Mouse (Mus musculus) urinary bladder, adult 2 months (tissue): ENCODE data around the gene Igf2bp3. TPM values are rescaled to one million over a fixed set of nuclear protein-coding genes. Genes with fewer than 3 reads are reported as not detected.
A peak's percentile ranks its signal among the peaks of the same experiment; 100 is the strongest.

Experiments used
- DNase-seq: peaks from one replicate; pipeline ENCODE4 v3.0.0; 2022; ENCODE audit warnings: low spot score
- polyA plus RNA-seq: library from polyadenylated mRNA; depleted of rRNA; stranded (reverse); fragments of >200 nt; gene quantifications from 2 replicates; pipeline ENCODE4 v1.2.3, GENCODE M21; 2012

The Igf2bp3 gene
- polyA plus RNA-seq, 1 experiment, result 1.7 TPM

DNA sequence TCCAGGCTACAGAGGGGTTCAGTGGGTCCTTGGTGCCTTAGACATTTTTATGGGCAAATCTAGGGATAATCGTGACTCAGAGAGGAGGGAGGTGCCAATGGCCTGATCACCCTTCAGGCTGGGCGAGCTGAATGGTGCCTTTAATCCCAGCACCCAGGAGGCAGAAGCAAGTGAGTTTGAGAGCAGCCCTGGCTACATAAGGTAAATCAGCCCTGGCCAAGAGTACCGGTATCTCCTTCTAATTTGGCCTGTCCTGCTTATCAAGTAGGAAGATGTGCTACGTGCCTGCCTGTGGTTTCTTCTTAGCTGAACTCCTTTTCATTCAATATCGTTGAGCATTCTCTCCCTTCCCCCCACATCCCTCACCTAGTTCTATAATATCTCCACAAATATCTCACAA is 78.0 kb downstream of the Igf2bp3 start:
- no peak for DNase-seq

DNA sequence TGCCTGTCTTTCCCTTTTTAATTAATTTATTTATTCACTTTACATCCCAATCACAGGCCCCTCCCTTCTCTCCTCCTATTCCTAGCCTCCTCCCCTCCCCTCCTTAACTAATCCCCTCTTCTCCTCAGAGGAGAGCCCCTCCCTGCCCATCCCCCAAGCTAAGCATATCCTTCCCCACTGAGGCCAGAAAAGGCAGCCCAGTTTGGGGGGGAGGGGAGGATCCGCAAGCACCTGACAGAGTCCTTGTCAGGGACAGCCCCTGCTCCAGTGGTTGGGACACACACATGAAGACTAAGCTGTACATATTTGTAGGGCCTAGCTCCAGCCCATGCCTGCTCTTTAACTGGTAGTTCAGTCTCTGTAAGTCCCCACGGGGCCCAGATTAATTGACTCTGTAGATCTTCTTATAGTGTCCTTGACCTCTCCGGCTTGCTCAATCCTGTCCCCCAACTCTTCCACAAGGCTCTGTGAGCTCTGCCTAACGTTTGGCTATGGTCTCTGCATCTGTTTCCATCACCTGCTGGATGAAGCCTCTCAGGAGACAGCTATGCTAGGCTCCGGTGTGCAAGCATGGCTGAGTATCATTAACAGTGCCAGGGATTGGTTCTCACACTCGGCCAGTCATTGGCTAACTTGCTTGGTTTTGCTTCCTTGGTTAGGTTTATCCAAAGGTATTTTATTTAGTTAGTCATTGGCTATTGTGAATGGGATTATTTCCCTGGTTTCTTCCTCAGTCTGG is 82.2 kb downstream of the Igf2bp3 start:
- DNase-seq, result no peak

DNA sequence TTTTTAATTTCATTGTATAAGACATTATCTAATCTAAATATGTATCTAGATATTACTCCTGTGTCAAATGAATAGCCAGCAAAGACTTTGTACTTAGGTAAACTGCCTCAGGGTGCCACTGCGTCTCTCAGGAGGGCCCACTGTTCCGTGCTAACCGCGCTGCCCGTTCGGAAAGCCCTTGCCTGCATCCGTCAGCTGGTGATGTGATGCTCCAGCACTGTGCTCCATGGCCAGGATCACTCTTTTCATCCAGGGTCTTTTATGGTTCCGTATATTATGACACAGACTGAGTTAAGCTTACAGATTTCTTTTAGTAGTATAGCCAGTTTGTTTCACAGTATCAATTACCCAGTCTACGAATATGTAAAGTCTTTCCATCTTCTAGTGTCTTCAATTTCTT is 82.9 kb downstream of the Igf2bp3 start:
- DNase-seq, result no peak

DNA sequence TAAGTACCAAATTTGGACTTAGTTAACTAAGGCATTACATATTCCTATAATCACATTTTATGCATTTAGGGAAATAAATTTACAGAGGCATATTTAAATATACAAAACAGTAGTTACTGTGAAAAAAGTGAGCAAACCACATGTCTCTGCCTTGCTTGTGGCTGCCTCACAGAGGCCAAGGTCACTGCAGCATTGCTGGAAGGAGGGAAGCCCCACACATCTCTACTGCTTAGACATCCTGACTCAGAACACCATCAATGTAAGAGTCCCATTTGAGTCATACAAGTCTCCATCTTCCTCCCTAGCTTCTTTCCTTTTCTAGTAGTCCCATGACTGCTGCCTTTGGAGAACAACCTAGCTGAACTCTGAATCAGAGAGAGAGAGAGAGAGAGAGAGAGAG is 84.4 kb downstream of the Igf2bp3 start:
- no peak for DNase-seq

DNA sequence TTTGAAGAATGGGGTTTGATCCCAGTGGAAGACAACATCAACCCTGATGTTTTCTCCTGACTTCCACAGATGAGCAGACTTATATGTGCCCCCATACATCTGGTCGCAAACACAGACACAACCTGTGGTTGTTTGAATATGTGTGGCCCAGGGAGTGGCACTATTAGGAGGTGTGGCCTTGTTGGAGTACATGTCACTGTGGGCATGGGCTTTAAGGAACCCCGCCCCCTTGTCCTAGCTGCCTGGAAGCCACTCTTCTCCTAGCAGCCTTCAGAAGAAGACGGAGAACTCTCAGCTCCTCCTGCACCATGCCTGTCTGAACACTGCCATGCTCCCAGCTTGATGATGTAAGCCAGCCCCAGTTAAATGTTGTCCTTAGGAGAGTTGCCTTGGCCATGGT is 94.4 kb downstream of the Igf2bp3 start:
- no peak for DNase-seq

DNA sequence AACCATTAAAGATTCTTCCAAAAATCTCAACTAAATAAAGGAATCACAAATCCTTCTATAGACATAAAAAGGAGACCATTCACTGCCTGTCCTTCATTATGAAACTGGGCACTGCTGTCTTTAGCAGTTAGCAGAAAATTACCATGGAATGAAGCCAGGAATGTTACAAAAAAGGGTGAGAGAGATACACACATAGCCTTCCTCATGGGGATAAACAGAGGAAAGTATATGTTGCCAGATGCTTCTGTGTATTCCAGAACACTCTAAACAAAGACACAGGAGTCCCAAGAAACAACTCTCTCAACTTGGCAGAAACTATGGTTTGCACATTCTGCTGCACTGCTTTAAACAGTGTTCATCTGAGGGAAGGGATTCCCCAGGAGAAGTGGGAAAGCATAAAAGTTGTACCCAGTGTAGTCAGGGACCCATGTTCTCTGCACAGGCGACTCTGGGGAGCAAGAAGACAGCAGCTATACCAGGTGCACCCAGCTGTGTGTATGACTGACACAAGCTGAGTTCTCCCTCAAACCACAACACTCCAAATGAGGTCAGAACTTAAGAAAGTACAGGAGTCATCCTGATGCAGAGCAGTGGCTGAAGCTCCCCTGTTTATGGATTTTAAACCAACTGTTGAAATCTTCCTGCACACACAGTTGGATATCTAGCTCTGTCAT is 95.2 kb downstream of the Igf2bp3 start:
- DNase-seq, result no peak

DNA sequence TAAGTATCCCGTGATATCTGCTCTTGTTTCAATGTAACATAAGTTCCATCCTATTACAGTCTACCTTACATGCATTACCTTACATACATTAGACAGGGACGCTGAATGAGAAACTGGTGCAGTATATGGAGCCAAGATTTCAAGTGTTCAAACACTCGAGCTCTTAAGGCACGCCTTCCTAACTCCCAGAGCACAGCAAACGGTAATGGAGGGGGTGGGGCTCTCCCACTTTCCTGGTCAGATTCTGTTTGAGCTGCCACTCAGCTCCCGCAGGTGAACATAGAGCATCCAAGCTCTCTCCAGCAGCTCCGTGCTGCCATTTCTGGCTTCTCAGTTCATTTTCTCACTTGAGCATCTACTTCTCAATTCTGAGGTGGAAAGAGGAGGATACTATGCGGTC is 96.3 kb downstream of the Igf2bp3 start:
- no peak for DNase-seq

DNA sequence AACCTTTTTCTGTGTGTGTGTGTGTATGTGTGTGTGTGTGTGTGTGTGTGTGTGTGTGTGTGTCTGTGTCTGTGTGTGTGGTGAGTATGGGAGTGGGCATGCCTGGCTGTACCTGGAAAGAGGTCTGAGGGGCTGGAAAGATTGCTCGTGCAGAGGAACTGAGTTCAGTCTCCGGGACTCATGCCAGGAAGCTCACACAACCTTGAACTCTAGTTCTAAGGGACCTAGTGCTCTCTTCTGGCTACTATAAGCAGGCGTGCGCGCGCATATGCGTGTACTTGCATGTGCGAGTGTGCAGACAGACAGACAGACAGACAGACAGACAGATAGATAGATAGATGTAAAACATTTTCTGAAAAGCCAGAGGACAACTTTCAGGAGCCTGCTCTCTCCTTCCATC is 98.5 kb downstream of the Igf2bp3 start:
- no peak for DNase-seq

DNA sequence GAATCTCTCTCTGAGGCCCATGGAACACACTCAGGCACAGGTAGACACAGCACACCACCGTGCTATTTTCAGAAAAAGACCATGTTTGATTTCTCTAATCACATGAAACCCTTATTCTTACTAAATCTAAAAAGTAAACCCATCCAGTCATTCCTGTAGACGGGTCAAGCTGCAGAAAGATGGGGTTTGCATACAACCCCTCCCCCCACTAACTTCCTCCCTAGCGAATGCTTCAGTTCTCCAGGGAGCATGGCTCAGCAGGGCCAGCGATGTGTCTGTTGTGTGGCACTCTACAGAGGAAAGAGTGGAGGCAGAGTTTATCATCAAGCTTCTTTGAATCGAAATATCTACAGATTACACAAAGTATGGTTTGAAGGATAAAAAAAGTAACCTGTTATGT is 99.2 kb downstream of the Igf2bp3 start:
- no peak for DNase-seq

DNA sequence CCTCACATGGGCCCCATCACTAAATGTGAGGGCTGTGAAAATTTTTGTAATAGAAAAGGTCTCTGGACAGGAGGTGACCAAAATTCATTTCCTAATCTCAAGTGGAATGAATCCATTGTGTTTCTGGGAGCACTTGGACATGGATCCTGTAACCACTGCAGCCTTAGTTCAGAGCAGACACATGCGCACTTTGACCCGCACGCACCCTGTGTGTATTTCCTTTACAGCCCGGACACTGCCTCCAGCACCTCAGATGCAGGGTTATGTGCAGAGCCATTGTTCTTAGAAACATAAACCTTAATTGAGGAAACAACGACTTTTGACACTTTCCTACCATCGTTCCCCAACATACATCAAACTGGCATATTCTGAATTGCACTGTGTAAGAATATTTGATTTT is 100.3 kb downstream of the Igf2bp3 start:
- DNase-seq, result no peak

DNA sequence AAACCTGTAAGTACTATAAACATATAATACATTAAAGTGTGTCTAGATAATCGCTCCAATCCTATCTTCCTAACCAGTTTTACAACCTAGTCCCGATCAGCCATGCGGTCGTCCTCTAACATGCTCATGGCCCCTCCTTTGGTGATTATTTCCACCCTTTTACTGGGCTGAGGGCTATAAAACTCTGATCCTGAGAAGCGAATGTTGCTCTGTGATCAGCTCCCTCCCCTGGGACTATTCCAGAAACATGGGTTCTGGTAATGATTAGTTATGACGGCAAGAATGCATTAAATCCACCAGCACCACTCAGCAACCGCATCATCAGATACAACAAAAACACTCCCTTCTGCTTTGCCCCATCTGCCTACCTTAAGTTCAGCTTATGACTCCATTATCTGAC is 100.9 kb downstream of the Igf2bp3 start:
- no peak for DNase-seq

DNA sequence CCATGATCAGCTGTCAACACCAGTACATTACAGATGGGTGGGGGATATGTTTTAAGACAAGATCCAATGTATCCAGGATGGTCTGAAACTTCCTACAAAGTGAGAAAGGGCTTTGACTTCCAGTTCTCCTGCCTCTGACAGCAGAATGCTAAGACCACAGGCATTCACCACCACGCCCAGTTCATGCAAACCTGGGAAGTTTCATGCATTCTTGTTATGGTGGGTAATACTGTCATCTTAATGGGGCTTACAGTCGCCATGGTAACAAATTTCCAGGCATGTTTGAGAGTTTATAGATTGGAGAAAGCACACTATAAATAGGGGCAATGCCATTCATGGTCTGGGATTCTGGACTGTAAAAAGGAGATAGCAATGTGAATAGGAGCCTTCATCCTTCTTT is 105.6 kb downstream of the Igf2bp3 start:
- no peak for DNase-seq

DNA sequence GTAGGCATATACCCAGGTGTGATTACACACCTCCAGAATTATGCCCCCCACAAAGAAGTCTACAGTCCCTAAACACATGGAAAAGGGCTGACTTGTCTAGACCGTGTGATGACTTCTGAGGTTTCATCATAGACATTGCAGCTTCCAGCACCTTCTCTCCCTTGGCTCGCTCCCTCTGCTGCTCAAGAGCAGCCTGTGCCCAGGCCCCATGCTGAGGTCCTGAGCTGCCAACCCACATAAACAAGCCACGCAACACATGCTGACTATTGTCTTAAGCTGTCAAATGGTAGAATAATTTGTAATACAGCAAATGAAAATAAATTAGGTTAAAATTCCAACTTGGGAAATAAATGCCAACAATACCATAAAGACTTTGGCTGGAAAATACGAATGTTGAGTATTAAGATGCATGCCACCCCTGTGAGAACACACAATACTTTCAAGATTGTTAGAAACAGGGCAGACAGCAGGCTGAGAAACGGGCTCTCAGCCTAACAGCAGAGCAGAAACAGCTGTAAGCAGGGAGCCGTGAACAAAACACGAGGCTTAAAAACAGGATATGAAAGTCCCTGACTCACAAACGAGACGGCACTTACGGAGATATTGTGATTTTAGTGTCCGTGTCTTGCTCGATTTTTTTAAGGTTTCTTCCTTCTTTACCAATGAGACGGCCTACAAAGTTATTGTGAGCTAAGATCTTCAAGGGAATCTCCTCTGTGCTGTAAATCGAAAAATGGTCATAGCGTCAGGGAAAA is 107.8 kb downstream of the Igf2bp3 start:
- DNase-seq, result no peak

DNA sequence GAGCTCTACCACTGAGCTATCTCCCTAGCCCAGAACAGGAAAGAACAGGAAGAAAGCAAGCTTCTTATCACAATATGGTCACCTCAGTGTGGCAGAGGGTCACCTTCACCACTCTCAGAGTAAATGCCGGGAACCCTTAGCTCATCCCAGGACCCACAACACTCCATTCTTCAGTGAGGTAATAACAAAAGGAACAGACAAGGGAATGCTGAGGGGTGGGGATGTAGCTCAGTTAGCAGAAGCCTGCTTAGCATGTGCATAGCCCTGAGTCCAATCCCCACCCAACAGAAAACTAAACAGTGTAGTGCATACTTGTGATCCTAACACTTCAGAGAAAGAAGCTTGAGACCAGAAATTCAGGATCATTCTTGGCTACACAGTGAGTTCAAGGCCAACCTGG is 115.7 kb downstream of the Igf2bp3 start:
- DNase-seq, result no peak

DNA sequence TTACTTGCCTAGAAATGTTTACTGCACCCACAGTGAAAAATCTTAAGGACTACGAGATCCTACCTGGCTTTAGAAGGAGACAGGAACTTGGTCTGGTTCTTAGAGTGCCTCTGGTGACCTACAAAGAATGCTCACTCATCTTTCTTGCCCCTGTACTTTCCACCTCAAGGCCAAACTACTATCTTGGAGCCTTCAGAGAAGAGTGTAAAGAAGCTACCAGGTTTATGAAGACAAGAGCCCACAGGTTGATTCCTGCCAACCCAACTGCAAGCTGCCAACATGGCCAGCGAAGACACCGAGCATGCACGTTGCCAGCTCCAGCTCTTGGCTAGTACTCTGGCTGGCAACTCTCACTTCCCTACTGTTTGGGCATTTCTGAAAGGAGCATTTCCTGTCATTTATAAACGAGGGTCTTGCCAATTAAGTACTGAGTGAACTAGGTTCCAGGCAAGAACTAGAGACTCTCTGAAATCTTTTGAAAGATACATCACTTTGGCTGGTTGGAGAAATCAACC is 117.1 kb downstream of the Igf2bp3 start:
- DNase-seq, result no peak

DNA sequence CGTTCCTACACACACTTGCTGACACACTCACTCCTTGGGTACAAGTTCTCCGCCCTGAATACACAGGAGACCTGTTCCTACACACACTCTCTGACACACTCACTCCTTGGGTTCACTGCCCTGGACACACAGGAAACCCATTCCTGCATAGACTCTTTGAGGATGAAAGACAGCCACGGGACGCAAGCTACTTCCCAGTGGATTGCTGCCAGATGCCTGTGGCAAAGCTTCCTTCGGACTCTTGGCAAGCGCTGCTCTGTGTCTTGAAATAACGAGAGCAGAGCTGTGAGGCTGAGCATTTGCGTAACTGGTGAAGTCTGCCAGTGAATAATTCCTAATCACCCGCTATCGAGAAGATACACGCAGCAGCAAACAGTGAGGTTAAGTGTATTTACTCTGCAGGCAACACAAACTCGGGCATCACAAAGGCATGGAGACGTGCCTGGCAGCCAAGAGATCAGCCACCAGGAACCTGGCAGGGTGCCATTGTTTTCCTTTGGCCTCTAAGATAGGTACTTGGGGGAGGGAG is 117.8 kb downstream of the Igf2bp3 start:
- peak; percentile 50 for DNase-seq

DNA sequence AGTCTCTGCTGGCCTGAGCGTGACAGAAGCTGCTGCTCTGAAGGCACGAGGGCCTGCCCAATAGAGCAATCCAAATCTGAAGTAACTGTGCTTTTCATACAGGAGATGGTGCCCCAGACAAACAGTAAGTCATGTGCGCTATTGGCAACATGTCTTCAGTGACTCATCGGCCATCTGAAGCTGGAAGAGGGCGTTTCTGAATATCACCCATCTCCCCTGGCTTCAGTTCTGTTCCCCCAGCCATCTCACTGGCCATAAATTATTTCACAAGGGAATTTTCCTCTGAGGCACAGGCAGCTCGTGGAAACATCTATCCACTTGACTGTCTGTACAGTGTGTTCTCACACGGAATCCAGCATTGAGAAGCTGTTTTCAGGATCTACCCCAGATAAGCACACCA is 118.3 kb downstream of the Igf2bp3 start:
- no peak for DNase-seq

DNA sequence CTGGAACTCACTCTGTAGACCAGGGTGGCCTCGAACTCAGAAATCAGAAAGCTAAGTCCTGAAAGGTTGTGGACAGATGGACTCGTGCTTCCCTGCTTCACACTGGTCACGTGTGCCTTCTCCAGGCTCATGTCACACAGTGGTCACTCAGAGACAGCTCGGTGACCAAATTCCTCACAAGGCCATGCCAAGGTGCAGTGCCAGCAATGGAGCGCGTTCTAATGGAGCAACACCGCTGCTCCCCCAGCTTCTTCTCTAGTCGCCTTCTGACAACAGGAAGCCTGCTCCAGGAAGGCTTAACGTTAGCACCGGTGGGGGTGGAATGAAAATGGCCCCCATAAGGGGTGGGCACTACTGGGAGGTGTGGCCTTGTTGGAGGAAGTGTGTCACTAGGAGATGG is 119.8 kb downstream of the Igf2bp3 start:
- DNase-seq, result no peak

DNA sequence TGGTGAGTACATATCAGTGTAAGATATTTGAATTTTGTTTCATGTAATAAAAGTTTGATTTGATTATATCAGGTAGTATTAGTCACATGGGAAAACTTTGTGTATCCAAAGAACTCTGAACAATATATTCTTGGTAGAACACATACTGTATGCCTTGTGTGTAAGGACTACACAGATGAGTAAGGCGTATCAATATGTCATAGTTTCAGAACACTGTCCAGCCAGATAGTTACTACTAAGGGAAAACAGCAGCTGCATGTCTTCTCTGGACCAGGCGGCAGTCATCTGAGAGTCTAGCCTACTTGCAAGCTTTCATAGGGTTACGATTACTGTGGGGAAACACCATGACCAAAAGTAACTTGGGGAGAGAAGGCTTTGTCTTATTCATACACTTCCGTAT is 131.7 kb downstream of the Igf2bp3 start:
- DNase-seq, result no peak

DNA sequence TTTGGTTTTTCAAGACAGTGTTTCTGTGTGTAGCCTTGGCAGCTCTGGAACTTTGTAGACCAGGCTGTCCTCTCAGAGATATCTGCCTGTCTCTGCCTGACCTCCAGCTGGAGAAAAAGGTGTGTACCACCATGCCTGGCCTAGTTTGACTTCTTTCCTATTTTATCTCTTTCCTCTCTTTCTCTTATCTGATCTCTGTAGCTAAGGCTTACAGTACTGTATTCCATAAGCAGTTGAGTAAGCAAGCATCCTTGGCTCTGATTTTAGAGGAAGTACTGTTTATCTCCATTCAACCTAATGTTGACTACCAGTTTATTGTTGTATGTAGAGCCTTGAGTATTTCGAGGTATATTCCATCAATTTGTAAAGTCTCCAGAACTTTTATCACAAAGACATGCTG is 135.4 kb downstream of the Igf2bp3 start:
- DNase-seq, result no peak

DNA sequence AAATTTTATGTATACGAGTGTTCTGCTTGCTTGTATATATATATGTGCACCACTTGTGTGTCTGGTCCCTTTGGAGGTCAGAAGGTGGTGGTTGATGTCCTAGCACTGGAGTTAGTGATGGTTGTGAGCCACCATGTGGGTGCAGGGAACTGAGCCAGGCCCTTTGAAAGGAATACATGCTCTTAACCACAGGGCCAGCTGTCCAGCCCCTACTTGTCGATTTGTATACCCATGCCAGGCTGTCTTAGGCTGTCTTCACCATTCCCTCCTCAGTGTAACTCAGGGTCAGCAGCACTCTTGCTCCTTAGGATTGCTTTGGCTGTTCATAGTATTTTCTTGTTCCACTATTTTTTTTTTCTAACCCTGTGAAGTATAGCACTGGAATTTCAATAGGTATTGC is 136.9 kb downstream of the Igf2bp3 start:
- no peak for DNase-seq

DNA sequence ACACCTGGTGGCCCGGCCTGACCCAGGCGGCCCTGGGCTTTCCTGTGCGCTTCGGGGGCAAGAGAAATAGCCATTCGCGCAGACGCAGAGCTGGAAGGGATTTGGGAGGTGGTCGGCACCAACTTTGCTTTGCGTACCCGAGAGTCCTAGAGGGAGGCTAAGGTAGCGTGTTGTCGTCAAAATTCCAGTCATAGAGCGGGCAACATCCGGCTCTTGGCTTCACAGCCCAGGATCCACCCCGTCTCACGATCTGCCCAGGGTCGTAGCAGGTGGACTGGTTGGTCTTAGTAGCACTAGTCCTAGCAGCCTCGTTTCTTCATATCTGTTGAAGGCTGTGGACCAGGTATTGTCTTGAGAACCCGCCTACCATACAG is 140.7 kb downstream of the Igf2bp3 start:
- no peak for DNase-seq
